Mouse (Mus musculus) forebrain, postnatal 0 days (tissue): ENCODE measurements around the gene Chpf2. TPM values are rescaled to one million over a fixed set of nuclear protein-coding genes. Genes with fewer than 3 reads are reported as not detected.

Source experiments
- ATAC-seq: fragments of 200-750 bp; cut with Nextera tagmentation; 2 replicates; pipeline ENCODE4 v1.8.0; 2017; ENCODE audit warnings: mild to moderate bottlenecking, moderate library complexity
- DNase-seq: peaks from one replicate; pipeline ENCODE4 v3.0.0-alpha.2; 2015
- H3K27ac ChIP-seq: fragments of 300-500 bp; sonication (generic); 2 replicates; pipeline ENCODE4 v1.5.1; 2014; ENCODE audit warnings: low read depth, mild to moderate bottlenecking, antibody characterized with exemption, low read length, moderate library complexity, mixed read lengths
- H3K27me3 ChIP-seq: fragments of 300-500 bp; sonication (generic); 2 replicates; pipeline ENCODE4 v1.6.1; 2014; ENCODE audit warnings: mild to moderate bottlenecking, low read length, mixed read lengths; ENCODE audit not compliant: insufficient read depth
- H3K36me3 ChIP-seq: fragments of 300-500 bp; sonication (generic); 2 replicates; pipeline ENCODE4 v1.6.1; 2014; ENCODE audit warnings: mild to moderate bottlenecking, moderate library complexity; ENCODE audit not compliant: insufficient read depth
- H3K4me1 ChIP-seq: fragments of 300-500 bp; sonication (generic); 2 replicates; pipeline ENCODE4 v1.6.1; 2014; ENCODE audit warnings: antibody characterized with exemption; ENCODE audit not compliant: insufficient read depth
- H3K4me2 ChIP-seq: fragments of 300-500 bp; sonication (generic); 2 replicates; pipeline ENCODE4 v1.6.1; 2014; ENCODE audit warnings: low read depth, mild to moderate bottlenecking, moderate library complexity
- H3K4me3 ChIP-seq: fragments of 300-500 bp; sonication (generic); 2 replicates; pipeline ENCODE4 v1.5.1; 2014; ENCODE audit warnings: low read depth, low read length, mixed read lengths
- H3K9ac ChIP-seq: fragments of 300-500 bp; sonication (generic); 2 replicates; pipeline ENCODE4 v1.6.1; 2014; ENCODE audit warnings: mild to moderate bottlenecking
- H3K9me3 ChIP-seq: fragments of 300-500 bp; sonication (generic); 2 replicates; pipeline ENCODE4 v1.6.1; 2016; ENCODE audit warnings: low read length
- CTCF ChIP-seq: sonication (generic); IDR thresholded peaks from 2 replicates; pipeline ENCODE4 v1.5.1; 2016; ENCODE audit warnings: antibody characterized with exemption, control low read depth, low read depth
- WGBS: fragments of 180-500 bp; shearing (Covaris S2); extraction: QIAGEN DNeasy Blood & Tissue Kit; methylation state at CpG from one replicate; pipeline ENCODE4 v1.1.7; 2014; 5-methylcytosine and 5-hydroxymethylcytosine counted together
- polyA plus RNA-seq: library from polyadenylated mRNA; unstranded; fragments of >200 nt; fragmentation: Nextera tagmentation; extraction: Ambion mirVana; gene quantifications from 2 replicates; pipeline ENCODE4 v1.2.1, GENCODE M21; 2015
- total RNA-seq: library from RNA; depleted of rRNA; stranded (reverse); fragments of >200 nt; gene quantifications from 2 replicates; pipeline ENCODE4 v1.2.3, GENCODE M21; 2014

The Chpf2 gene
- total and polyA plus RNA-seq, 2 experiments from 2014 or later: 21.3 to 33.5 TPM

- no peak overlapping the region for H3K9ac ChIP-seq
- no peaks in the 10 kb centered on the region; the same call in 1 of the 2 replicates for H3K36me3 ChIP-seq
- 79% methylated on average over 3 of the region's 3 CpGs for WGBS
- H3K4me3 ChIP-seq: no peak overlapping the region
- peaks cover 23% of the 10 kb centered on the region for H3K4me1 ChIP-seq
- no peak overlapping the region for H3K27ac ChIP-seq
- ATAC-seq: no peak
- H3K9me3 ChIP-seq: no peaks in the 10 kb centered on the region
- H3K27me3 ChIP-seq: no peaks in the 10 kb centered on the region
- TF ChIP-seq CTCF: no peak
- DNase-seq: no peak
- H3K4me2 ChIP-seq: no peak overlapping the region
Observed at GRCm38 (mm10) chr5:24618921-24619320, 32.4 kb downstream of the Chpf2 start.

- no peaks in the 10 kb centered on the region for H3K9me3 ChIP-seq
- no peak for DNase-seq
- H3K4me1 ChIP-seq: peaks cover 28% of the 10 kb centered on the region
- H3K36me3 ChIP-seq: no peaks in the 10 kb centered on the region; the same call in 1 of the 2 replicates
- 65% methylated on average over 8 of the region's 8 CpGs for WGBS
- H3K4me3 ChIP-seq: no peak overlapping the region
- ATAC-seq: no peak
- H3K27me3 ChIP-seq: no peaks in the 10 kb centered on the region
- no peak overlapping the region for H3K9ac ChIP-seq
- no peak overlapping the region for H3K27ac ChIP-seq
- TF ChIP-seq CTCF: no peak
- H3K4me2 ChIP-seq: no peak overlapping the region
Observed at GRCm38 (mm10) chr5:24620116-24620515, 33.6 kb downstream of the Chpf2 start.

- Histone ChIP-seq H3K27me3 (no peaks in the 10 kb centered on the region), H3K4me2 (no peak overlapping the region), H3K4me3 (no peak overlapping the region), H3K36me3 (no peaks in the 10 kb centered on the region; the same call in 1 of the 2 replicates), H3K27ac (no peak overlapping the region), H3K9me3 (no peaks in the 10 kb centered on the region), H3K9ac (no peak overlapping the region), H3K4me1 (peaks cover 28% of the 10 kb centered on the region)
- ATAC-seq (no peak), DNase-seq (no peak)
- TF ChIP-seq CTCF: no peak
- 69% methylated on average over 8 of the region's 8 CpGs for WGBS
Observed at GRCm38 (mm10) chr5:24620626-24621025, 34.1 kb downstream of the Chpf2 start.

GRCm38 (mm10) chr5:24622386-24623040, 36.0 kb downstream of the Chpf2 start:
- ATAC-seq (no peak), DNase-seq (no peak)
- Histone ChIP-seq H3K4me3 (no peak overlapping the region), H3K9me3 (no peaks in the 10 kb centered on the region), H3K27me3 (no peaks in the 10 kb centered on the region), H3K36me3 (no peaks in the 10 kb centered on the region), H3K4me2 (0 out of 2 replicates have a peak overlapping the region, but pooled peaks have one; percentile 61), H3K9ac (0 out of 2 replicates have a peak overlapping the region, but pooled peaks have one; percentile 10), H3K4me1 (peaks cover 28% of the 10 kb centered on the region), H3K27ac (no peak overlapping the region)
- no peak for TF ChIP-seq CTCF
- 75% methylated on average over 7 of the region's 7 CpGs for WGBS

GRCm38 (mm10) chr5:24623041-24623985, 36.8 kb downstream of the Chpf2 start:
- DNase-seq: no peak
- H3K4me1 ChIP-seq: peaks cover 28% of the 10 kb centered on the region

GRCm38 (mm10) chr5:24623986-24624821, 37.7 kb downstream of the Chpf2 start, which contains the start of gene Smarcd3:
Gene Smarcd3 (minus strand): TSS chr5:24624411.
- DNase-seq: peak; percentile 91
- Histone ChIP-seq H3K4me2 (peak within 1 kb of the TSS; percentile 61), H3K27me3 (no peaks in the 10 kb centered on the region), H3K4me1 (peaks cover 28% of the 10 kb centered on the region), H3K9ac (peak within 1 kb of the TSS; percentile 82), H3K36me3 (no peaks in the 10 kb centered on the region), H3K4me3 (peak within 1 kb of the TSS; percentile 63), H3K27ac (peak within 1 kb of the TSS; percentile 79), H3K9me3 (no peaks in the 10 kb centered on the region)
- WGBS: 3% methylated on average over 28 of the region's 37 CpGs
- ATAC-seq: peak; percentile 94
- no peak; the same call in 1 of the 2 replicates for TF ChIP-seq CTCF

More at GRCm38 (mm10) chr5:24623041-24623985, 36.8 kb downstream of the Chpf2 start:
- H3K27me3 ChIP-seq: no peaks in the 10 kb centered on the region
- H3K27ac ChIP-seq: peak overlapping the region; percentile 79
- peak; percentile 12 for ATAC-seq
- 38% methylated on average over 8 of the region's 8 CpGs for WGBS
- no peaks in the 10 kb centered on the region for H3K36me3 ChIP-seq
- no peak for TF ChIP-seq CTCF
- H3K9me3 ChIP-seq: no peaks in the 10 kb centered on the region
- H3K4me3 ChIP-seq: peak overlapping the region; percentile 63
- peak overlapping the region; percentile 82 for H3K9ac ChIP-seq
- H3K4me2 ChIP-seq: peak overlapping the region; percentile 61
